10 mouse cellular contexts compared by ENCODE assay signal in genomic region chr8:125416146-125416545, GRCm38 (mm10).
DNase-seq lines count a peak whose midpoint lies in the region; ATAC-seq lines count a peak whose summit lies in the region.
"Had no signal": no experiment of that assay in that cellular context is flagged by ENCODE, and none has a peak within 500 bp of the region (broad histone marks: within the 10 kb centered on the region; RNA-seq: fewer than 3 reads in every experiment).

No protein-coding gene starts in this region.

- no peak; the same call in 1 of the 2 replicates for ATAC-seq in forebrain, embryonic 13.5 days
- no peak for ATAC-seq in forebrain, embryonic 16.5 days
- ATAC-seq: forebrain, embryonic 15.5 days had no signal

- H3K4me3 ChIP-seq in forebrain, embryonic 13.5 days, result no peak overlapping the region
- no peak overlapping the region for H3K4me3 ChIP-seq in forebrain, embryonic 16.5 days (replicated peaks; ENCODE audit: low read length)
- H3K4me3 ChIP-seq: forebrain, embryonic 15.5 days; megakaryocyte, embryonic 14.5 days had no signal

- H3K27me3 ChIP-seq in forebrain, embryonic 13.5 days, result no peaks in the 10 kb centered on the region
- no peaks in the 10 kb centered on the region for H3K27me3 ChIP-seq in forebrain, embryonic 16.5 days (replicated peaks; ENCODE audit: control insufficient read depth, insufficient read depth, low read length)
- H3K27me3 ChIP-seq: forebrain, embryonic 15.5 days had no signal

- peak; percentile 27 to 40 for DNase-seq in left cerebral cortex, postnatal 14 days (ENCODE audit: low spot score in 2 of 2)
- DNase-seq in left cerebral cortex, adult 18-20 months (ENCODE audit: low spot score in 2 of 2), result no peak
- peak; percentile 28 for DNase-seq in adrenal gland, postnatal 25 days
- peak; percentile 84 for DNase-seq in lung, postnatal 25 days (ENCODE audit: low spot score)
- DNase-seq in thymus, postnatal 4 days, result no peak
- no peak for DNase-seq in frontal cortex, postnatal 25 days (ENCODE audit: low spot score in 2 of 2)

- peaks cover 20% of the 10 kb centered on the region for H3K4me1 ChIP-seq in forebrain, embryonic 13.5 days
- H3K4me1 ChIP-seq in forebrain, embryonic 16.5 days (replicated peaks; ENCODE audit: control insufficient read depth, insufficient read depth, low read length), result peaks cover 2% of the 10 kb centered on the region; the same call in 1 of the 2 replicates
- H3K4me1 ChIP-seq: megakaryocyte, embryonic 14.5 days had no signal

- no peak overlapping the region for H3K4me2 ChIP-seq in forebrain, embryonic 13.5 days
- no peak overlapping the region for H3K4me2 ChIP-seq in forebrain, embryonic 16.5 days (ENCODE audit: low read length)
- H3K4me2 ChIP-seq: forebrain, embryonic 15.5 days had no signal

- no peaks in the 10 kb centered on the region for H3K9me3 ChIP-seq in forebrain, embryonic 13.5 days (replicated peaks)
- H3K9me3 ChIP-seq in forebrain, embryonic 16.5 days (ENCODE audit: control insufficient read depth, low read length), result no peaks in the 10 kb centered on the region
- H3K9me3 ChIP-seq: forebrain, embryonic 15.5 days had no signal

- intact Hi-C loops in left cerebral cortex, postnatal 14 days (cut with DNase I), result no loop called here

- peak overlapping the region; percentile 36 for H3K27ac ChIP-seq in forebrain, embryonic 13.5 days
- no peak overlapping the region for H3K27ac ChIP-seq in forebrain, embryonic 16.5 days (ENCODE audit: low read length)
- H3K27ac ChIP-seq: forebrain, embryonic 15.5 days had no signal

- 91% methylated on average over 6 of the region's 6 CpGs for WGBS in forebrain, embryonic 13.5 days
- 82% methylated on average over 6 of the region's 6 CpGs for WGBS in forebrain, embryonic 16.5 days

- H3K36me3 ChIP-seq in forebrain, embryonic 13.5 days (ENCODE audit: poor library complexity, severe bottlenecking), result peaks cover 41% of the 10 kb centered on the region
- H3K36me3 ChIP-seq in forebrain, embryonic 16.5 days (ENCODE audit: control insufficient read depth, insufficient read depth), result no peaks in the 10 kb centered on the region; the same call in 1 of the 2 replicates

- H3K9ac ChIP-seq in forebrain, embryonic 13.5 days, result no peak overlapping the region
- no peak overlapping the region for H3K9ac ChIP-seq in forebrain, embryonic 16.5 days (replicated peaks; ENCODE audit: low read depth, low read length)
- H3K9ac ChIP-seq: forebrain, embryonic 15.5 days had no signal

Comparison
In these comparisons a context has a peak if more than half of its experiments do, and no peak if none do; other contexts are left out.
1. DNase-seq: peak in left cerebral cortex, postnatal 14 days (2 of 2), adrenal gland, postnatal 25 days (single experiment) and lung, postnatal 25 days (single experiment); none in left cerebral cortex, adult 18-20 months (0 of 2), thymus, postnatal 4 days (single experiment) and frontal cortex, postnatal 25 days (0 of 2).